8 mouse cellular contexts compared by ENCODE assay signal in genomic region chr10:122984531-122985251, GRCm38 (mm10).
DNase-seq lines count a peak whose midpoint lies in the region; ATAC-seq lines count a peak whose summit lies in the region.

No protein-coding gene starts in this region.

- no peaks in the 10 kb centered on the region for H3K27me3 ChIP-seq in heart, embryonic 11.5 days (ENCODE audit: control insufficient read depth, insufficient read depth, low read length)
- no peaks in the 10 kb centered on the region for H3K27me3 ChIP-seq in forebrain, embryonic 10.5 days (ENCODE audit: poor library complexity, severe bottlenecking)
- no peaks in the 10 kb centered on the region for H3K27me3 ChIP-seq in liver, embryonic 13.5 days

- ATAC-seq in heart, embryonic 11.5 days (replicated peaks; ENCODE audit: insufficient number of reproducible peaks, low FRiP score, low TSS enrichment): no peak
- no peak for ATAC-seq in liver, embryonic 13.5 days (ENCODE audit: low read depth)

- peak overlapping the region; percentile 100 for H3K9ac ChIP-seq in heart, embryonic 11.5 days (ENCODE audit: low read depth, low read length)
- H3K9ac ChIP-seq in liver, embryonic 13.5 days: peak overlapping the region; percentile 99

- WGBS in heart, embryonic 11.5 days (ENCODE audit: insufficient replicate concordance): 4% methylated on average over 10 of the region's 10 CpGs
- 9% methylated on average over 10 of the region's 10 CpGs for WGBS in forebrain, embryonic 10.5 days
- 3% methylated on average over 10 of the region's 10 CpGs for WGBS in liver, embryonic 13.5 days (ENCODE audit: insufficient replicate concordance)

- DNase-seq in heart, adult 9 months (ENCODE audit: low spot score in 2 of 2): no peak
- peak; percentile 17 to 19 for DNase-seq in B cell, adult 2 months
- DNase-seq in forebrain, embryonic 10.5 days (ENCODE audit: extremely low spot score, low spot score): no peak
- no peak for DNase-seq in liver, embryonic 13.5 days
- DNase-seq in urinary bladder, postnatal 14 days (ENCODE audit: low spot score): no peak
- no peak for DNase-seq in Muller cell, postnatal 12 days (ENCODE audit: inconsistent ontology term)
- DNase-seq in right cerebral cortex, postnatal 14 days: no peak

- peak overlapping the region; percentile 99 for H3K27ac ChIP-seq in heart, embryonic 11.5 days (ENCODE audit: low read depth, low read length)
- peak overlapping the region; percentile 100 for H3K27ac ChIP-seq in forebrain, embryonic 10.5 days
- peak overlapping the region; percentile 96 for H3K27ac ChIP-seq in liver, embryonic 13.5 days

- H3K9me3 ChIP-seq in heart, embryonic 11.5 days (replicated peaks; ENCODE audit: control insufficient read depth, low read length): no peaks in the 10 kb centered on the region; the same call in 1 of the 2 replicates
- H3K9me3 ChIP-seq in forebrain, embryonic 10.5 days: peaks cover 19% of the 10 kb centered on the region
- no peaks in the 10 kb centered on the region for H3K9me3 ChIP-seq in liver, embryonic 13.5 days (replicated peaks)

- peak overlapping the region; percentile 98 for H3K4me3 ChIP-seq in heart, embryonic 11.5 days (ENCODE audit: low read depth, low read length)
- H3K4me3 ChIP-seq in forebrain, embryonic 10.5 days: peak overlapping the region; percentile 89
- peak overlapping the region; percentile 95 for H3K4me3 ChIP-seq in liver, embryonic 13.5 days (replicated peaks)

- peaks cover 22% of the 10 kb centered on the region for H3K4me1 ChIP-seq in heart, embryonic 11.5 days (ENCODE audit: control insufficient read depth, insufficient read depth, low read length)
- H3K4me1 ChIP-seq in forebrain, embryonic 10.5 days: peaks cover 33% of the 10 kb centered on the region
- peaks cover 42% of the 10 kb centered on the region for H3K4me1 ChIP-seq in liver, embryonic 13.5 days (replicated peaks)

- H3K36me3 ChIP-seq in heart, embryonic 11.5 days (ENCODE audit: control insufficient read depth, insufficient read depth, low read length): peaks cover 12% of the 10 kb centered on the region
- H3K36me3 ChIP-seq in forebrain, embryonic 10.5 days (replicated peaks): peaks cover 41% of the 10 kb centered on the region
- H3K36me3 ChIP-seq in liver, embryonic 13.5 days: peaks cover 26% of the 10 kb centered on the region

- H3K4me2 ChIP-seq in heart, embryonic 11.5 days: peak overlapping the region; percentile 70
- peak overlapping the region; percentile 84 for H3K4me2 ChIP-seq in liver, embryonic 13.5 days

Comparison
In these comparisons a context has a peak if more than half of its experiments do, and no peak if none do; other contexts are left out.
1. DNase-seq: peak in B cell, adult 2 months (2 of 2); none in heart, adult 9 months (0 of 2), forebrain, embryonic 10.5 days (single experiment), liver, embryonic 13.5 days (single experiment), urinary bladder, postnatal 14 days (single experiment), Muller cell, postnatal 12 days (single experiment) and right cerebral cortex, postnatal 14 days (single experiment).
2. Peak in every context shown above with its lines, with median percentiles within 50 percentile points of each other: H3K27ac ChIP-seq and H3K4me3 ChIP-seq.